Mouse (Mus musculus) kidney, embryonic 16.5 days (tissue): Measurements from ENCODE around the gene Fgfr2. TPM values are rescaled to one million over a fixed set of nuclear protein-coding genes. Genes with fewer than 3 reads are reported as not detected.

ENCODE experiments used
- ATAC-seq: fragments of 200-750 bp; cut with Nextera tagmentation; 2 replicates; pipeline ENCODE4 v1.8.0; 2017; ENCODE audit warnings: moderate TSS enrichment; ENCODE audit not compliant: low FRiP score, low TSS enrichment
- H3K27ac ChIP-seq: fragments of 300-500 bp; sonication (generic); 2 replicates; pipeline ENCODE4 v1.5.1; 2014; ENCODE audit warnings: low read length
- H3K27me3 ChIP-seq: fragments of 300-500 bp; sonication (generic); 2 replicates; pipeline ENCODE4 v1.6.1; 2014; ENCODE audit warnings: low read length, control low read depth, mixed read lengths; ENCODE audit not compliant: insufficient read depth
- H3K36me3 ChIP-seq: fragments of 300-500 bp; sonication (generic); 2 replicates; pipeline ENCODE4 v1.6.1; 2014; ENCODE audit warnings: low read length, control low read depth, mixed read lengths; ENCODE audit not compliant: insufficient read depth
- H3K4me1 ChIP-seq: fragments of 300-500 bp; sonication (generic); 2 replicates; pipeline ENCODE4 v1.6.1; 2014; ENCODE audit warnings: low read length, control low read depth, mixed read lengths; ENCODE audit not compliant: insufficient read depth
- H3K4me2 ChIP-seq: fragments of 300-500 bp; sonication (generic); replicated peaks from 2 replicates; pipeline ENCODE4 v1.6.1; 2014; ENCODE audit warnings: low read depth, low read length
- H3K4me3 ChIP-seq: fragments of 300-500 bp; sonication (generic); 2 replicates; pipeline ENCODE4 v1.5.1; 2014; ENCODE audit warnings: mild to moderate bottlenecking, low read length
- H3K9ac ChIP-seq: fragments of 300-500 bp; sonication (generic); replicated peaks from 2 replicates; pipeline ENCODE4 v1.6.1; 2014; ENCODE audit warnings: low read length
- H3K9me3 ChIP-seq: fragments of 300-500 bp; sonication (generic); 2 replicates; pipeline ENCODE4 v1.6.1; 2016; ENCODE audit warnings: low read length, control low read depth
- WGBS: fragments of 180-500 bp; shearing (Covaris S2); extraction: QIAGEN DNeasy Blood & Tissue Kit; methylation state at CpG from one replicate; pipeline ENCODE4 v1.1.7; 2014; 5-methylcytosine and 5-hydroxymethylcytosine counted together
- polyA plus RNA-seq: library from polyadenylated mRNA; unstranded; fragments of >200 nt; fragmentation: Nextera tagmentation; extraction: Ambion mirVana; gene quantifications from 2 replicates; pipeline ENCODE4 v1.2.1, GENCODE M21; 2015

The Fgfr2 gene
- polyA plus RNA-seq, 1 experiment from 2014 or later = 118 TPM

DNA sequence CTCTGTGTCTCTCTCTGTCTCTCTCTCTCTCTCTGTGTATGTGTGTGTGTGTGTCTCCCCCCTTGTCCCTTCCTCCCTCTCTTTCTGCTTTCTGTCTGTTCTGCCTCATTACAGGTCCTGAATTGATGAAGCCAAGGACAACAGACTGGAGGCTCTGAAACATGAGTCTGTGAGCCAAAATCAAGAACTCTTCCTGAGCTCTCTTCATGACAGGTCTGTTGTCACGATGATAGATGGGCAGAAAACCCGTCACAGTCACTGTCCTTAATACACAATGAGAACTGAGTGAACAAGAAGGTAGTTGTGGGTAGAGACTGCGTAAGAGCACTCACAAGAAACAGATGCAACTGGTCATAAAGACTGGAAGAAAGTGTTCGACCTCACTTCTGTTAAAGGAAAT lies 762.8 kb downstream of the Fgfr2 start:
- Histone ChIP-seq H3K27ac (no peak overlapping the region), H3K9me3 (no peaks in the 10 kb centered on the region), H3K9ac (no peak overlapping the region), H3K4me2 (no peak overlapping the region), H3K36me3 (no peaks in the 10 kb centered on the region), H3K4me3 (no peak overlapping the region), H3K27me3 (no peaks in the 10 kb centered on the region), H3K4me1 (0 out of 2 replicates have a peak, but pooled peaks cover 7% of the 10 kb centered on the region)
- ATAC-seq = no peak
- WGBS = 65% methylated on average over 4 of the region's 4 CpGs

DNA sequence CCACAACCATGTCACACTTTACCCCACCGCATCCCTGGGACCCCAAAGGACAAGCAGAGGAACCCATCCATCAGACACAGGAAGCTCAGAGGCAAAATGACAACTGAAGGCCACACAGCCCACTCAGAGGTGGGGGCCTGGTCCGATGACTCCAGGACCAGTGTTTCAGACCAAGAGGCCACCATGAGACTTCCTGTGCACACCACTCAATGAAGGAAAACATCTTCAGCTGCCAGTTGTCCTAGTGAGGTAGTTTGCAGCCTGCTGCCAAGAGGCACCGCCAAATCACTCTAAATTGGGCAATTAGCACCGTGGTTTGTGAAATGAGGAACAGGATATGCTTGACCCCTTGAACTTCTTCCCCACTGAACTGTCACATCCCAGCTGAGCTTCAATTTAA lies 764.4 kb downstream of the Fgfr2 start:
- no peak overlapping the region for H3K27ac ChIP-seq
- H3K9me3 ChIP-seq = no peaks in the 10 kb centered on the region

DNA sequence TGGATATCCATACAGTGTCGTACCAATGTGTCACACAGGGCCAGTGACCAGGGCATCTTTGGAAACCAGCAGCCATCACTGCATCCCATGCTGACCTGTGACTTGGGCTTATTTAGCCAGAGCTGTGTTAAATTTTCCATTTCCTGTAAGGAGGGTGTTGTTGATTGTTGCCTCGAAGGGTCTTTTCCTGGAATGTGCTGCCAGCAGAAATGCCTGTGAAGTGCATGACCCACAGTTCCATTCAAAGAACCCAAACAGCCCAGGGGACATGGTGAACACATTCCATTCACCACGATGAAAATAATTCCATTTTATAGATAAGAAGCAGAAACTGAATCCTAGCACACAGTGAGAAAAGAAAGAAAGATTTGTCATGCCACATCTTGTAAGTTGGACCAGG lies 764.9 kb downstream of the Fgfr2 start:
- no peak for ATAC-seq
- no peaks in the 10 kb centered on the region for H3K9me3 ChIP-seq
- H3K4me3 ChIP-seq = no peak overlapping the region
- H3K4me1 ChIP-seq = 0 out of 2 replicates have a peak, but pooled peaks cover 7% of the 10 kb centered on the region
- H3K27ac ChIP-seq = no peak overlapping the region
- H3K36me3 ChIP-seq = no peaks in the 10 kb centered on the region
- no peak overlapping the region for H3K4me2 ChIP-seq
- 38% methylated on average over 3 of the region's 3 CpGs for WGBS
- H3K27me3 ChIP-seq = no peaks in the 10 kb centered on the region
- H3K9ac ChIP-seq = no peak overlapping the region

More for the DNA sequence above, 764.4 kb downstream of the Fgfr2 start:
- Histone ChIP-seq H3K4me3 (no peak overlapping the region), H3K36me3 (no peaks in the 10 kb centered on the region), H3K27me3 (no peaks in the 10 kb centered on the region), H3K4me2 (no peak overlapping the region), H3K4me1 (0 out of 2 replicates have a peak, but pooled peaks cover 7% of the 10 kb centered on the region), H3K9ac (no peak overlapping the region)
- no peak for ATAC-seq
- WGBS = 30% methylated on average over 4 of the region's 4 CpGs

DNA sequence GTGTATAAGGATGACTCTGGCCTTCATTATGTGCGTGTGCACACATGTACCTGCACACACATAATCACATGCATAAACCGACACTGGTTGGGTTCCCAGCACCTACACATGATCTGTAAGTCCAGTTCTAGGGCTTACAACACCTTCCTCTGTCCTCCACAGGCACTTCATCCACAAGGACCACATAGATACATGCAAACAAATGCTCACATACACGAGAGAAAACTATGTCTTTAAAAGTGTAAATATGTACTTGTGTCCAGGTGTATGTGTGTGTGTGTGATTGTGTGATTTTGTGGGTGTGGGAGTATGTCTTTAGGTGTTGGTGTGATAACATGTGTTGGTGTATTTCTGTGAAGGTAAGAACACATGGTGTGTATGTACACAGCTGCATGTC lies 765.3 kb downstream of the Fgfr2 start:
- H3K4me2 ChIP-seq = no peak overlapping the region
- 0 out of 2 replicates have a peak, but pooled peaks cover 7% of the 10 kb centered on the region for H3K4me1 ChIP-seq
- 88% methylated on average over 3 of the region's 3 CpGs for WGBS
- H3K27me3 ChIP-seq = no peaks in the 10 kb centered on the region
- no peak overlapping the region for H3K4me3 ChIP-seq
- H3K9me3 ChIP-seq = no peaks in the 10 kb centered on the region
- H3K36me3 ChIP-seq = no peaks in the 10 kb centered on the region
- H3K9ac ChIP-seq = no peak overlapping the region
- H3K27ac ChIP-seq = no peak overlapping the region
- ATAC-seq = no peak

DNA sequence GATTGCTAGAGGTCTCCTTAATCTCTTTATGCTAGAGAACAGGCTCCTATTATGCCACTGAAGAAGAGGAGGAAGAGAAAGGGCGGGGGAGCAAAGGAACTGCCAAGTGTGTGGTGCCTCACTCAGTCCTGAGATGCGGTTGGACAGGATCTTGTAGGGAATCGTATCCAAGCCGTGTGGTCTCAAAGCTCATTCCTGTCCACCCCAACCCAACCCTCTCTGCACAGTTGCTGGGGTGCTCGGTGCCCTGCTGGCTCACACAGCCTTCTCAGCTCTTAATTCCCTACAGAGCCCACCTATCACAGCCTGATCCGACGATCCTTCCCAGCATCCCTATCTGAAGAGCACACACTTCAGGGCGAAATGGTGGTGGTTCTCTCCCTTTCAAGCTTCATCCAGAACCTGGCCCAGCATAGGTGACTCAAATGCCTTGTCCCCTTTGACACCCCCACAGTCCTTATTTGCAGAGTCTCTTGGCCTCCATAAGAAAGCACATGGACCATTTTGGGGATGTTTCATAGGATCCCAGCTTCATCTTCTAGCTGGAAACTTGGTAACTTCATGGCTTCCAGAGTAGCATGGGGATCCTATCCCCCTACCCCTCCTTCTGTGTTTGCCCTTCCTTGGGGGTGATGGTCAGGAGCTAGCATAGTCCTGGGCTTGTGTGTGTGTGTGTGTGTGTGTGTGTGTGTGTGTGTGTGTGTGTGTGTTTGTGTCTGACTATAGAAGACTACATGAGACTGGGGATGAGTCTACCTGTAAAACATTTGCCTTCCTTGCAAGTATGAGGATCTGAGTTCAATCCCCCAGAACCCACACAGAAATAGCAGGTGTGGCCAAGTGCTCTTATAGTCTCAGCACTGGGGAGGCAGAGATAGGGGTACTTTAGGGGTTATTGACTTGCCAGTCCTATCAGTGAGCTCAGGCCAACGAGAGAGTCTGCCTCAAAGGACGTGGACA lies 766.0 kb downstream of the Fgfr2 start:
- no peak overlapping the region for H3K4me2 ChIP-seq
- no peaks in the 10 kb centered on the region for H3K9me3 ChIP-seq
- H3K4me1 ChIP-seq = 0 out of 2 replicates have a peak, but pooled peaks cover 7% of the 10 kb centered on the region
- ATAC-seq = no peak
- H3K4me3 ChIP-seq = no peak overlapping the region
- 67% methylated on average over 10 of the region's 10 CpGs for WGBS
- H3K27me3 ChIP-seq = no peaks in the 10 kb centered on the region
- H3K9ac ChIP-seq = no peak overlapping the region
- H3K36me3 ChIP-seq = no peaks in the 10 kb centered on the region
- H3K27ac ChIP-seq = no peak overlapping the region

DNA sequence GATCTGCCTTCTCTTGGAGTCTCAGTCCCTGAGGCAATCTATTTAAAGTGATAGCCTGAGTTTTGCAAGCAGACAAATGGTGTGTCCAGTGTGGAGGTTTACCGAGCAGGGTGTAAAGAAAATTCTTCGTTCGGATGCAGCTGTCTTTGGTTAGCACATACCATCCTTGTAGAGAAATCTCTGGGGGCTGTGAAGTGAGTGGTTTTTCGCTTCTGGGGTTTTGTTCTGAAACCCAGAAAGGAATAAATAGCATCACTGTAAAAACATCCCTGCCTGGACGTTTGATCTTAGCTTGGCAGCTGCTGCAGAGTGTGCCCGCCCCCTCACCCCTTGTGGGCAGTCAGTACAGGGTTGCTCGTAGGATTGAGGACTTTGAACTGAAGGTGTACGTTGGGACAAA lies 767.0 kb downstream of the Fgfr2 start:
- 26% methylated on average over 8 of the region's 8 CpGs for WGBS

DNA sequence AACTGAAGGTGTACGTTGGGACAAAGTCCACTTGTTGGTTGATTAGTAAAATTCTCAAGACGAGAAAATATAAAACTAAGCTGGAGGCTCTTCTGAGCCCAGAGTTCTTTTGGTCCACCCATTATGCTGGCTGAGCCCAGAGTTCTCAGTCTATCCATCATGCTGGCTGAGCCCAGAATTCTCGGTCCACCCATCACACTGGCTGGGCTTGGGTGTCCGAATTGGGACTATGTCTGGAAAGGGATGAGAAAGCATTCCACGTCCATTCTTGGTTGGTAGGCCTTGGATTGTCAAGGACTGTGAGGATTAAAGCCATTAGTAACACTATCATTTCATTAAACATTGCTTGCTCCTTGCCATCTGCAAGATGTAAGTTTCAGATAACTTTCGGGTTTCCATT lies 767.4 kb downstream of the Fgfr2 start:
- Histone ChIP-seq H3K4me1 (0 out of 2 replicates have a peak, but pooled peaks cover 7% of the 10 kb centered on the region), H3K4me3 (no peak overlapping the region), H3K36me3 (no peaks in the 10 kb centered on the region), H3K9ac (no peak overlapping the region), H3K4me2 (no peak overlapping the region), H3K9me3 (no peaks in the 10 kb centered on the region), H3K27me3 (no peaks in the 10 kb centered on the region), H3K27ac (no peak overlapping the region)
- ATAC-seq = no peak
- 68% methylated on average over 6 of the region's 6 CpGs for WGBS

More for the DNA sequence above, 767.0 kb downstream of the Fgfr2 start:
- no peak for ATAC-seq
- H3K27me3 ChIP-seq = no peaks in the 10 kb centered on the region
- H3K27ac ChIP-seq = no peak overlapping the region
- H3K4me3 ChIP-seq = no peak overlapping the region
- H3K36me3 ChIP-seq = no peaks in the 10 kb centered on the region
- H3K4me1 ChIP-seq = 0 out of 2 replicates have a peak, but pooled peaks cover 7% of the 10 kb centered on the region
- H3K9ac ChIP-seq = no peak overlapping the region
- no peak overlapping the region for H3K4me2 ChIP-seq
- H3K9me3 ChIP-seq = no peaks in the 10 kb centered on the region

DNA sequence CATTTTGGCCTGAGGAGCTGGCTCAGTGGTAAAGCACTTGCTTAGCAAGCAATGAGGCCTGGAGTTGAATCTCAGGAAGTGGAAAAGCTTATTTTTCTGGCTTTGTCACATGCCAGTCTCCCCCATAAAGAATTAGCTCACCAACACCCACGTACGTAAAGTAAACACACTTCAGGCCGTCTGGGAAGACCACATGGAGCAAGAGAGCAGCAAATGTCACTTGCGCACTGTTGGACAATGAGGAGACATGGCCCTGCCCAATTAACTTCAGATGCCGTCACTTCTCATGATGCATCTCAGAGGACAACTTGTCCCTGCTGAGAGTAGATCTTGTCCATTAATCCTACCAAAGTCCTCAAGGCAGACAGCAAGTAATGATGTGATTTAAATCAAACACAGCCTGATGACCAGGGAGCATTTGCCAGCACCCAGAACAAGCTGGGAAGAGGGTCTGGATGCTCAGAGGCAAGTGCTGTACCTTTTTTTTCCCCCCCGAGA lies 774.0 kb downstream of the Fgfr2 start:
- Histone ChIP-seq H3K9ac (no peak overlapping the region), H3K4me1 (no peaks in the 10 kb centered on the region), H3K36me3 (no peaks in the 10 kb centered on the region), H3K9me3 (no peaks in the 10 kb centered on the region), H3K4me3 (no peak overlapping the region), H3K27ac (no peak overlapping the region), H3K27me3 (no peaks in the 10 kb centered on the region), H3K4me2 (no peak overlapping the region)
- no peak for ATAC-seq
- 48% methylated on average over 6 of the region's 6 CpGs for WGBS

DNA sequence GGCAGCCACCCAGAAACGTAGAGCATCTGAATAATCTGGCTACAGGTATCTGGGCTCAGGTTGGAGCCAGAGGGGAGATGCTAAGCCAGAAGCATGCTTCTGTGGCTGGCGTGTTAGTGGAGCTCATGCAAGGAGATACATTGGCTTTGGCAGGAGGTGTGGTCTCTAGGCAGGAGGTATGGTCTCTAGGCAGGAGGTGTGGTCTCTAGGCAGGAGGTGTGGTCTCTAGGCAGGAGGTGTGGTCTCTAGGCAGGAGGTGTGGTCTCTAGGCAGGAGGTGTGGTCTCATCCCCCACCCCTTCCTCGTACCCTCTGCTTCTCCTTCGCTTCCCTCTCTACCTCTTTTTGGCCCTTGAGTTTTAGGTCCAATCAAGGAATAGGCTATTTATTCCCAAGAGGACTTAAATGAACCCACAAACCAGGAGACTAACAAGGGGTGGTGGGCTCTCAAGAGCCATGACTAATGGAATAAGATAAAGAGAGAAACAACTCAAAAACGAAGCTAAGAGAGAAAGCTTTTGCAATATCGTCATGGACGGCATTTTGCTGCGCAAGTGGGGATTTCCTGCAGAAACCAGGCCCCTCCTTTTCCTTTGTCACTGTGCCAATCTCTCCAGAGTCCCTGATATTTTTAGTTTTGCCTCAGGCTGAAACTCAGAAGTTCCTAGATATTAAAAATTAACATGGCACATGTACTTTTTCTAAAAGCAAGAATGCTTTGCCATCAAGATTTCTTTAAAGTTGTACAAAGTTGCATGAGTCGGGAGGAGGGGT lies 775.7 kb downstream of the Fgfr2 start:
- Histone ChIP-seq H3K27ac (0 out of 2 replicates have a peak overlapping the region, but pooled peaks have one; percentile 27), H3K27me3 (no peaks in the 10 kb centered on the region), H3K36me3 (no peaks in the 10 kb centered on the region), H3K4me2 (no peak overlapping the region), H3K9ac (no peak overlapping the region), H3K9me3 (no peaks in the 10 kb centered on the region), H3K4me1 (no peaks in the 10 kb centered on the region), H3K4me3 (no peak overlapping the region)
- no peak for ATAC-seq
- WGBS = 78% methylated on average over 9 of the region's 9 CpGs
